Mouse (Mus musculus): ENCODE results near the gene G430095P16Rik. TPM values are rescaled to one million over a fixed set of nuclear protein-coding genes. Genes with fewer than 3 reads are reported as not detected.
A peak's percentile ranks its signal among the peaks of the same experiment; 100 is the strongest.

G430095P16Rik gene
- total RNA-seq (2015; ENCODE audit: low replicate concordance), result 12.2 and 21.6 TPM in 2 replicates
- 1.1 and 13.2 TPM in 2 replicates for total RNA-seq (2017; ENCODE audit: low replicate concordance)

GRCm38 (mm10) chr8:84722850-84723570, at the start of gene G430095P16Rik:
Gene G430095P16Rik (plus strand): TSS chr8:84723007.
- ATAC-seq (replicated peaks; ENCODE audit: low FRiP score, poor library complexity, severe bottlenecking), result peak; percentile 86

- no peak for ATAC-seq (replicated peaks; ENCODE audit: low FRiP score, poor library complexity, severe bottlenecking)
Observed at GRCm38 (mm10) chr8:84677305-84677704, 45.5 kb upstream of the G430095P16Rik start.

GRCm38 (mm10) chr8:84681476-84681875, 41.3 kb upstream of the G430095P16Rik start:
- no peak for ATAC-seq (replicated peaks; ENCODE audit: low FRiP score, poor library complexity, severe bottlenecking)

GRCm38 (mm10) chr8:84682257-84682656, 40.5 kb upstream of the G430095P16Rik start:
- ATAC-seq (replicated peaks; ENCODE audit: low FRiP score, poor library complexity, severe bottlenecking), result no peak

- no peak for ATAC-seq (replicated peaks; ENCODE audit: low FRiP score, poor library complexity, severe bottlenecking)
Observed at GRCm38 (mm10) chr8:84684537-84684936, 38.3 kb upstream of the G430095P16Rik start.

- ATAC-seq (replicated peaks; ENCODE audit: low FRiP score, poor library complexity, severe bottlenecking), result peak; percentile 57
Observed at GRCm38 (mm10) chr8:84686191-84687002, 36.4 kb upstream of the G430095P16Rik start, which contains the start of gene Trmt1. Gene Trmt1 (plus strand): TSS chr8:84686307.

- no peak for ATAC-seq (replicated peaks; ENCODE audit: low FRiP score, poor library complexity, severe bottlenecking)
Observed at GRCm38 (mm10) chr8:84687003-84687704, 35.7 kb upstream of the G430095P16Rik start.

- ATAC-seq (replicated peaks; ENCODE audit: low FRiP score, poor library complexity, severe bottlenecking), result peak; percentile 84
Observed at GRCm38 (mm10) chr8:84687705-84688100, 35.1 kb upstream of the G430095P16Rik start, which contains the start of gene Nacc1. Gene Nacc1 (minus strand): TSS chr8:84687862.

- ATAC-seq (replicated peaks; ENCODE audit: low FRiP score, poor library complexity, severe bottlenecking), result peak; percentile 77
Observed at GRCm38 (mm10) chr8:84689091-84689915, 33.5 kb upstream of the G430095P16Rik start.

GRCm38 (mm10) chr8:84693332-84693731, 29.5 kb upstream of the G430095P16Rik start:
- ATAC-seq (replicated peaks; ENCODE audit: low FRiP score, poor library complexity, severe bottlenecking), result no peak

GRCm38 (mm10) chr8:84695140-84695539, 27.7 kb upstream of the G430095P16Rik start:
- no peak for ATAC-seq (replicated peaks; ENCODE audit: low FRiP score, poor library complexity, severe bottlenecking)

- ATAC-seq (replicated peaks; ENCODE audit: low FRiP score, poor library complexity, severe bottlenecking), result no peak
Observed at GRCm38 (mm10) chr8:84697166-84698130, 25.4 kb upstream of the G430095P16Rik start.

- ATAC-seq (replicated peaks; ENCODE audit: low FRiP score, poor library complexity, severe bottlenecking), result no peak
Observed at GRCm38 (mm10) chr8:84698288-84698687, 24.5 kb upstream of the G430095P16Rik start.

GRCm38 (mm10) chr8:84698929-84699401, 23.8 kb upstream of the G430095P16Rik start:
- ATAC-seq (replicated peaks; ENCODE audit: low FRiP score, poor library complexity, severe bottlenecking), result no peak

- ATAC-seq (replicated peaks; ENCODE audit: low FRiP score, poor library complexity, severe bottlenecking), result peak; percentile 48
Observed at GRCm38 (mm10) chr8:84699861-84700322, 22.9 kb upstream of the G430095P16Rik start.

GRCm38 (mm10) chr8:84700526-84700925, 22.3 kb upstream of the G430095P16Rik start:
- no peak for ATAC-seq (replicated peaks; ENCODE audit: low FRiP score, poor library complexity, severe bottlenecking)

GRCm38 (mm10) chr8:84700941-84701911, 21.6 kb upstream of the G430095P16Rik start, which contains the start of gene Lyl1:
Gene Lyl1 (plus strand): TSS chr8:84701457.
- ATAC-seq (replicated peaks; ENCODE audit: low FRiP score, poor library complexity, severe bottlenecking), result peak; percentile 71

Measured in erythroid progenitor cell, adult 5-6 weeks (primary cell).